Mouse (Mus musculus): ENCODE data around the gene Camk2n1.

GRCm38 (mm10) chr4:138479595-138479994, 25.5 kb downstream of the Camk2n1 start:
- no peak for TF ChIP-seq CTCF (IDR thresholded peaks at IDR 0.05)
- TF ChIP-seq POLR2A (IDR thresholded peaks at IDR 0.05; ENCODE audit: insufficient read depth, low read depth, low read length) = no peak

Data from heart, adult 2 months (tissue).